Mouse (Mus musculus) thymus, adult 2 months (tissue): ENCODE data around the gene Pde6g.

Experiments
- CTCF ChIP-seq: fragments of 200-500 bp; IDR thresholded peaks from 2 replicates; pipeline ENCODE4 v1.5.1; 2012; ENCODE audit warnings: mild to moderate bottlenecking, control low read depth, low read length, moderate library complexity, borderline replicate concordance; ENCODE audit not compliant: control insufficient read depth, poor library complexity, insufficient read depth; ENCODE audit errors: extremely low read depth
- POLR2A ChIP-seq: fragments of 200-500 bp; IDR thresholded peaks from 2 replicates; pipeline ENCODE4 v1.6.1; 2012; ENCODE audit warnings: mild to moderate bottlenecking, low read length, control low read depth, moderate library complexity; ENCODE audit not compliant: control insufficient read depth, poor library complexity, insufficient read depth; ENCODE audit errors: extremely low read depth

- TF ChIP-seq POLR2A (no peak), CTCF (no peak)
Observed at GRCm38 (mm10) chr11:120492024-120492877, 39.0 kb upstream of the Pde6g start.
